Mouse (Mus musculus): Measurements from ENCODE around the gene Aox2. TPM values are rescaled to one million over a fixed set of nuclear protein-coding genes. Genes with fewer than 3 reads are reported as not detected.
A peak's percentile ranks its signal among the peaks of the same experiment; 100 is the strongest.

Gene Aox2
- total RNA-seq, 4 experiments from 2014 or later = 0.09 TPM; not detected in 3

- DNase-seq (ENCODE audit: low spot score in 2 of 2) = no peak
Measured at GRCm38 (mm10) chr1:58288091-58288490, 10.0 kb downstream of the Aox2 start.

GRCm38 (mm10) chr1:58289863-58290469 is 11.8 kb downstream of the Aox2 start:
- DNase-seq (ENCODE audit: low spot score in 2 of 2) = peak; percentile 12 to 28

DNA sequence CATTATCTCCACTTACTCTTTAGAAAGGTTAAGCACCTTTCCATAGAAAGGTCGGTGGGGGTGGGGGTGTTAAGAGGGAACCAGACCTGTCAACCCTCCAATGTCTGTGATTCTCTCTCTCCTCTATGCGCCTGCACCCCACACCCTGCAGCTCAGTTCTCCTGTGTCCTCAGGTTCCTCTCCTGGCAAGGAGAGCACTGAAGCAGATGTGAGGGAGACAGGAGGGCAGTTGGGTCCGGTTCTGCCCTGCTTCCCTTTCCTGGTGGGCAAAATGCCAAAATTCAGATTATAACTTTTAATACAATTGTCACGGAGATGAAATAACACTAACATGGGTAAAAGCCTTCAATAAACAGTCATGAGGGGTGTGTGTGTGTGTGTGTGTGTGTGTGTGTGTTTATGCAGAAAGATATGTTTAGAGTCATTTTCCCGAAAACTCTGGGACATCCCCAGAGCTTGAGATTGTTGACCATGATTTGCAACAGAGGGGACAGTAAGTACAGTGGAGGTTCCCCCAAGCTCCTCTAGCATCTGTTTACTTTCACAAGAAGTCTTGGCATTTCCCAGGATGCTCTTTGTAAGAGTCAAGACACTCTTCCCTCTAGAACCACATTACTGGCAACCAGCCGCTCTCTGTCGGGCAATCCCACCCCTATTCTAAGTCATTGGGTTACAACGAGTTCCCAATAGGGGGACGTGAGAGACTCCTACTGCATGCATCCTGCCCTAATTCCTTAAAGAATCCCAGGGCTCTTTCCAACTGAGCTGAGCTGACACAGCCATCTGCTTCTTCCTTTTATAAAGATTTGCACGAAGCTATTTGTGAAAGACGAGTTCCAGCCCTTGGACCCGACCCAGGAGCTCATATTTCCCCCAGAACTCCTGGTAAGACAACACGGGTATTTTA is 13.5 kb downstream of the Aox2 start:
- DNase-seq (ENCODE audit: low spot score in 2 of 2) = peak in 1 of 2 experiments; percentile 25

DNA sequence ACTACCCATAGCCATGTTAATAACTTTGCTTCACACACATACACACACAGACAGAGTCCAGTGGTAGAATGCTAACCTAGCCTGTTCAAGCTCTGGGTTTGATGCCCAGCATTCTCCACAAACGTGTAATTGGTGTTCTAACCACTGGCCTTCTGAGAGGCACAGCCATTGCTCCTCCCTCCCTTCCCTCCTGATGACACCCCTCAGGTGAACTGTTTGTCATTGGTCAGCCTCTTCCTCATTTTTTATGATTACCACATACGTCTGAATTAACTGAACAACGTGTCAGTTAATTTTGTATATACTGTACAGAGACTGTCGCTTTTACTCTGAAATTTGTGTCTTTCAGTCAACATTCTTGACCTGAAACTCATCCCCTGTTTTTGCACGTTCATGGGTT is 16.6 kb downstream of the Aox2 start:
- no peak for DNase-seq (ENCODE audit: low spot score in 2 of 2)

- peak in 1 of 2 experiments; percentile 16 for DNase-seq (ENCODE audit: low spot score in 2 of 2)
Measured at GRCm38 (mm10) chr1:58296278-58296677, 18.2 kb downstream of the Aox2 start.

DNA sequence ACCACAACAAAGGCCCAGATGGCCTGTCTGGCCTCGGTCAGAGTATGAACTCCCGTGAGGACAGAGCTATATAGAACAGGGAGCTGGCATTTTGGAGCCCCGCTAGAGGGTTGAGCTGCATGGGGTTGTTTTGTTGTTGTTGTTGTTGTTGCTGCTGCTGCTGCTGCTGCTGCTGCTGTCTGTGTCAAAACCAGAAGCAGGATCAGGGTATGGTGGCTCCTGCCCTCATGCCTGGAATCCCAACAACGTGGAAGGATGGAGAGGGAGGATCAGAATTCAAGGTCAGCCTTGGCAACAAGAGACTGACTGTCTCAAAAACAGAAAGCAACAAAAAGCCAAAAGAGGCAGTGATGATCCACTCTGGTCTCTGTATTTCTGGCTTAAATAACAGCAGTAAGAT is 18.7 kb downstream of the Aox2 start:
- no peak for DNase-seq (ENCODE audit: low spot score in 2 of 2)

GRCm38 (mm10) chr1:58298347-58298746 is 20.2 kb downstream of the Aox2 start:
- no peak for DNase-seq (ENCODE audit: low spot score in 2 of 2)

GRCm38 (mm10) chr1:58301073-58301472 is 22.9 kb downstream of the Aox2 start:
- no peak for DNase-seq (ENCODE audit: low spot score in 2 of 2)

GRCm38 (mm10) chr1:58302015-58302414 is 23.9 kb downstream of the Aox2 start:
- DNase-seq (ENCODE audit: low spot score in 2 of 2) = no peak

DNA sequence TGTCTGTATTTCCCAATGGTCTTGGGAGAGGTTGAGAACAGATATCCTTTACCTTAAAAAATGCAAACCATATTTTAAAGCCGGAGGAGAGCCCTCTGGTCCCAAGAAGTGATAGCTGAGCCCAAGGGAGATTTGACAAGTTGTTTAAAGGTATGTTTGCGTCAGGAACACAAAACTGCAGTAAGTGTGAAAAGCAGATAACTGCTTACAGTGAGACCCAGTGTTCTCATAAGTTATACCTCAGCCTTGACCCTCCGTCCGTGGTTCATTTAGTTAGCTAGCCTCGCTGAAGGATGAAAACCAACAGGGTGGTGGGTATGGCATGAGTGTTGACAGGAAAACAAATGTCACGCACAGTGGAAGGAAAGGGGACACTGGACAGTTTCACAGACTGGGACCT is 24.9 kb downstream of the Aox2 start:
- DNase-seq (ENCODE audit: low spot score in 2 of 2) = no peak

DNA sequence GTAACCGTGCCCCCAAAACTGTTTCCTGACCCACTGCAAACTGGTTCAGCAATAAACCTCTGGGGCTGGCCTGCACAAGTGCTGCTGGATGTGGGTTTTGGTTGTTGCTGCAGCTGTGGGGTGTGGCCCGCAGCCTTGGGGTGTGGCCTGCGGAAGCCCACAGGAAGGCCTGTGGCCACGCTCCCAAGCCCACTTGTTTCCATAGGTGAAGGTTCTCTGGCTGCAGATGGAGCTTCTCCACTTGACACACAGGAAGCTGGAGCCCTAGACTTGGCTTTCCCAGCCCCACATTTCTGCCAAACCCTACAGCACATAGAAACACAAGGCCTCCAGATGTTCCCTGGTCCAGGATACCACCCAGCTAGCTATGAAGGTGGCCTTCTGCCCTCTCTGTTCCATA is 25.6 kb downstream of the Aox2 start:
- DNase-seq (ENCODE audit: low spot score in 2 of 2) = no peak

DNA sequence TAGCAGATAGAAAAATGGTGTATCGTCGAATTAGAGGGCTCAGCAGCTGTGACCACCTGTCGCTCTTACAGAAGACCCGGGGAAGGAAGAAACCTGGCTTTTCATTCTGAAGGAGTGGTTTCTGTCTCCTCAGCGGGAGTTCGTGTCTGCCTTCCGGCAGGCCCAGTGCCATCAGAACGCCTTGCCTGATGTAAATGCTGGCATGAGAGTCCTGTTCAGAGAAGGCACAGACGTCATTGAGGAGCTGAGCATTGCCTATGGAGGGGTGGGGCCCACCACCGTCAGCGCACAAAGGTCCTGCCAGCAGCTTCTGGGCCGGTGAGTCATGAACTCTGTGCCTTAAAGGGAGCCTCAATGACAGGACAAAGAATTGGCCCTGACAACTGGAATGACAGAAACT is 26.2 kb downstream of the Aox2 start:
- DNase-seq (ENCODE audit: low spot score in 2 of 2) = no peak

DNA sequence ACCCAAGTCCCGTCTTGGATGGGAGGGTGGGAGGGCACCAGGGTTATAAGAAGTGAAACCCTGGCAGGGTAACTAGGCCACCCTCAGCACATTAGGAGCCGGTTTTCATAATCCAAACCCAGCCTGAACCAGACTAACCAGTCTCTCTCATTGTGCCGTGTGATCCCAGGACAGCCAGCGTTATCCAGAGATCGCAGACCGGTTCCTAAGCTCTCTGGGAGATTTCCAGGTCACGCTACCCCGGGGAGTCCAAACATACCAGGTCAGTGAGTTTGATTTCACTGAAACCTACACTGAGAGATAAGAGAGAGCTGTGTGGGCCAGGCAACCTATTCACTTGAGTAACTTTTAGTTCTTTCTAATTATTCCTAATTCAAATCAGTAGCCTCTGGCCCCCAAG is 29.1 kb downstream of the Aox2 start:
- no peak for DNase-seq (ENCODE audit: low spot score in 2 of 2)

DNA sequence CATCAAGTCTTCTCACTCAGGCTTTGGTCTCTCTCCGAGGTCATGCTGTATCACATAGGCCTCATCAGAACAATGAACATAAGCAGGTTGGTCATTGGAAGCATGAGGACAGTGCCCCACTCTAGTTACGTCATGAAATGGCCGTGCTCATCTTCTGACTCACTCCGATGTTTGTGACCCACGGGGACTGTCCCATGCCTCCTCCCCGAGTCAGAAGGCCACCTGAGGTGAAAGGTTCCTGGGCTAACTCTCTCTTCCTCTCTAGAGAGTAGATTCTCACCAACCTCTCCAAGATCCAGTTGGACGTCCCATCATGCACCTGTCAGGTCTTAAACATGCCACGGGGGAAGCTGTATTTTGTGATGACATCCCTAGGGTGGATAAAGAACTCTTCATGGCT is 30.5 kb downstream of the Aox2 start:
- DNase-seq (ENCODE audit: low spot score in 2 of 2) = no peak

- no peak for DNase-seq (ENCODE audit: low spot score in 2 of 2)
Measured at GRCm38 (mm10) chr1:58309853-58310252, 31.7 kb downstream of the Aox2 start.

GRCm38 (mm10) chr1:58311221-58311864 is 33.2 kb downstream of the Aox2 start:
- no peak for DNase-seq (ENCODE audit: low spot score in 2 of 2)

GRCm38 (mm10) chr1:58313173-58313572 is 35.0 kb downstream of the Aox2 start:
- no peak for DNase-seq (ENCODE audit: low spot score in 2 of 2)

DNA sequence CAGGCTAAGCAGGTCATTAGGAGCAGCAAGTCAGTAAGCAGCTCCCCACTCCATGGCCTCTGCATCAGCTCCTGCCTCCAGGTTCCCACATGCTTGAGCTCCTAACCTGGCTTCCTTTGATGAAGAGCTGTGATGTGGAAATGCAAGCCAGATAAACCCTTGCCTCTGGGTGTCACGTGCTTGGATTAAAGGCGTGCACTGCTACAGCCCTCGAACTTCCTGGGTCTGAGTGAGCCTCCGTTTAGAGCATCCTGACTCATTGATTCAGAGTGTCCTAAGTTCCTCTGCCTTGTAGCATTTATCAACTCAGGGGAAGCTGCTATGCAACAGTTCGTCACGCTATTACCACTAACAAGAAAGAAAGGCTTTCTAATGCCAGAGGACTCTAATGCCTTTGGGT is 37.4 kb downstream of the Aox2 start:
- no peak for DNase-seq (ENCODE audit: low spot score in 2 of 2)

DNA sequence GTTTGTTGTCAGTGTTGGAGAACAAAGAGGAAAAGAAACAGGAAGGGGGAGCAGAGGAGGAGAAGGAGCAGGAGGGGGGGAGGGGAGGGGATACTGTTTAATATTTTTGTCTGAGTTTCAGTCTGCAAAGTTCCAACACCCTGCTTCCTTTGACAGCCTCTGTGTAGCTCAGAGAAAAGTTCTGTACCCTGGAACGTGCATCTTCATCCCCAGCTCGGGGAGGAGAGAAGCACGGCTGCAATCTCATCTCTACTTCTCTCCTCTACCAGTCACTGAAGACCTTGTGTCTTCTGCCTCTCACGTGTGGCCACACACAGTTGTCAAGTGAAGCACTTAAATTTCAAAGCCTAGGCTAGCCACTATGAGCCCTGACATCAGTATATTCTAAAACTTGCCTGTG is 55.1 kb downstream of the Aox2 start:
- no peak for DNase-seq (ENCODE audit: low spot score in 2 of 2)

GRCm38 (mm10) chr1:58339901-58340300 is 61.8 kb downstream of the Aox2 start:
- no peak for DNase-seq (ENCODE audit: low spot score in 2 of 2)

DNA sequence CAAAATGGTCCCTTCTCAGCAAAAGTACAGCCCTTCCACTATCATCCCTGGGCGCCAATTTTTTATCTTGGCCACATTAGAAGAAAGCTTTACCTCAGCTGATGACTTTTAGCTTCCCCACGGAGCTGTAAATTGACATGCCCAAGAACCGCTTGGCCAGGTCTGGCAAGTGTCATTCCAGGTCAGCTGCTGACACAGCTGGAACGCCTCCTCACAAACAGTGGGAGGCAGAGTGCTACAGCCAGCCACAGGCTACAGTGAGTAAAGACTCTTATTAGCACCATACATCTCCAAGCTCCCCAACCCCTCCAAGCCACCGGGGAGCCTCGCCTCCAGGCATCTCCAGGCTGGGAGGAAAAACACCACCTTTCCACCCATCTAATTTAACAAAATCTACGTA is 63.5 kb downstream of the Aox2 start:
- no peak for DNase-seq (ENCODE audit: low spot score in 2 of 2)

DNA sequence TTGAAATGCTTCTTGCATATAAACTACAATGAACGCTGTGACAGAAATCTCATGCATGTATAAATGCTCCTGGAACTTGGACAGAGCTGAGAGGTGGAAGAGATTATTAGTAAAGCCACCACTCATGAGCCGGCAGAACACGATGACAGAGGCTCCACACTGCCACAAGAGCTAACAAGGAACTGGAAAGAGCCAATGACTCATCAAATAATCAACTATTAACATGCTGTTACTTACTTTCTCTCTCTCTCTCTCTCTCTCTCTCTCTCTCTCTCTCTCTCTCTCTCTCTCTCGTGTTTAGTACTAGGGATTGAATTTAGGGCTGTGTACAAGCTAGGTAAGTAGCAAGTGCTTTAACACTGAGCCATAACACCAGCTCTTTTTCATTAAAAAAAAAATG is 65.7 kb downstream of the Aox2 start:
- no peak for DNase-seq (ENCODE audit: low spot score in 2 of 2)

Measured in left cerebral cortex, adult 8-10 months (tissue).